Mouse (Mus musculus): ENCODE data around the gene Hipk3.

Hipk3 gene

DNA sequence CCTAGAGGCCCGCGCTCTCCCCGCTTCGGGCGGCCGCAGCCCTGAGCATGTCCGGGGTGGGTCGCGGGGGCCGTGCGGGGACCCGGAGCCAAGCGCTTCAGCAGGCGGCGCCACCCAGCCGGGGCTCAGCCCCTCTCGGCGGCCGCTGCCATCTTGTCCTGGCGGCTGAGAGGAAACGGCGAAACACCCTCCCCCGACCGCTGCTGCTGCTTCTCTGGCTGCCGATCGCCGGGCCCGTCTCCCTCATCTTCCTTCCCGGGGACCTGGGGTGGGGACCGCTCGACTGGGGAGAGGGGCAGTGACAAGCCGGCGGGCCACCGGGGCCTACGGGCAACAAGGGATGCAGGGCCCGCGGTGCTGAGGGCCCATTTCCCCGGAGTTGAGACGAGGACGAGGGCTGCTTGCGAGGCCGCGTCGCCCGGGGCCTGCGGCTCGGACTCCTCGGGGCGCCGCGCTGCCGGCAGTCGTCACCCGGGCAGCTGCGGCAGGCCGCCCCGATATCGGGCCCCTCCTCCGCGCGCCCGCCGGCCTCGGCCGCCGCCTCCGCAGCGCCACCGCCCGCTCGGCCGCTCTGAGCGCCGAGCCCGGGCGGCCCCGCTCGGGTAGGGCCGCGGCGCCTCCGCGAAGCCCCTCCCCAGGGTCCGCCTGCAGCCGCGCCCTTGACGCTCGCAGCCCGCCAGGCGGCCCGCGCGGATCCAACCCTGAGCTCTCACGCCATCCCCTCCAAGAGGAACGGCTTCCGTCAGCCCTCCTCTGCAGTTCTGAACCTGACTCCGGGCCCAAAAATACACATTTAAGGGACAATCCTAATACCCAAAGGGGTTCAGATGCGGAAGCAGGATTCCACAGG, at the start of gene Hipk3:
TSS of gene Hipk3 (minus strand) at position 496 of the 850 bp plus-strand sequence.
- peak; percentile 80 for DNase-seq

GRCm38 (mm10) chr2:104540286-104540685, 46.0 kb upstream of the Hipk3 start:
- no peak for DNase-seq

DNA sequence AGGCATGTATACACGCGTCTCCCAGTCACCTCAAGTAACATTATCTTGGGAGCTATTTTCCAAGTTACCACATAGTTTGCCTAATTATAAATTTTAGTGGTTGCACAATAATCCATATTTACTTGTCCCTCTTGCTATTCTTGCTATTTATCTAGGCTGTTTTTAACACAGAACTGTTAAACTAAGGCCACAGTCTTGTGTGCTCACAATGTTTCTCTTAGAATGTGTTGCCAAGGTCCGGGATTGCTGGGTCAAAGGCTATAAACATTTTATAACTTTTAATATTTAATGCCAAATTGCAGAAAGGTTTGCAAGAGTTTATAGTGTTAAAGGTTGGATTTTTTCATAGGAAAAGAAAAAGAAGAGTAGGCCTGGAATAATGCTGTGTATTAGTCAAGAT, 40.5 kb upstream of the Hipk3 start:
- no peak for DNase-seq

DNA sequence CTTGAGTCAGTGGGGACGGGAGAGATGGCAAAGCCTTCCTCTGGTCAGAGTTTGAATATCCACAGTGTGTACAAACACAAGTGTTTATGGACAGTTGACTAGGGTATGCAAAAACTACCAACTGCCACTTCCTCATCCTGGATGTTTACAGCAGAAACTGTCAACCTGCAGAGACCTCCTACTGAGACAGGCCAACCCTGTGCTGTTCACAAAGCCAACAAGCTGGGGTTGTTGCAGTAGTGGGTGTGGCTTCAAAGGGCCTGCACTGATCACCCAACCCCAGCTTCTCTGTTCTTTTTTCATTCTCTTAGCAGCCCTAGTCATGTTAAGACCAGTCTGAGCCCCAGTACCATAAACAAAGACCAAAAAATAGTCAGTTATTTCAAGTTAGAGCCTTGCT, 38.3 kb upstream of the Hipk3 start:
- no peak for DNase-seq

GRCm38 (mm10) chr2:104526559-104526958, 32.3 kb upstream of the Hipk3 start:
- no peak for DNase-seq

- no peak for DNase-seq
These were observed 31.3 kb upstream of the Hipk3 start for GRCm38 (mm10) chr2:104525506-104525905.

GRCm38 (mm10) chr2:104511622-104512021, 17.4 kb upstream of the Hipk3 start:
- DNase-seq = no peak

DNA sequence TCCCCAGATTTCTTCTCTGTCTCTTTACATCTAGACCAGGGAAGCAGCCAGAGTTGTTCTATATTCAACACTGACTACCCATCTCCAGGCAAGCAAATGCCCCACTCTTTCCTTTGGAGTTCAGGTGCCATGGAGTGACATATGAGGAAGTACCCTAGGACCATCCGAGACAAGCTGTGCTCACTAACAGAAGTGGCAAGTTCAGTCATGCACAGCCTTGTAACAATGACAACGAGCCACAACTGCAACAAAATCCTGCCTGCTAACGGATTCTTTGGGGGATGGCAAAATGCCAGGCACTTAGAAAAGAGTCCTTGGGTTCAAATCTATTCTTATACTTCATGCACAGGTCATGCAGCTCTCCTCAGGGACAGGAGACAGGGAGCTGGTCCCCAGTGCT, 8.1 kb upstream of the Hipk3 start:
- no peak for DNase-seq

GRCm38 (mm10) chr2:104501091-104501490, 6.8 kb upstream of the Hipk3 start:
- DNase-seq = no peak

- no peak for DNase-seq
These were observed 3.5 kb upstream of the Hipk3 start for GRCm38 (mm10) chr2:104497771-104498170.

DNA sequence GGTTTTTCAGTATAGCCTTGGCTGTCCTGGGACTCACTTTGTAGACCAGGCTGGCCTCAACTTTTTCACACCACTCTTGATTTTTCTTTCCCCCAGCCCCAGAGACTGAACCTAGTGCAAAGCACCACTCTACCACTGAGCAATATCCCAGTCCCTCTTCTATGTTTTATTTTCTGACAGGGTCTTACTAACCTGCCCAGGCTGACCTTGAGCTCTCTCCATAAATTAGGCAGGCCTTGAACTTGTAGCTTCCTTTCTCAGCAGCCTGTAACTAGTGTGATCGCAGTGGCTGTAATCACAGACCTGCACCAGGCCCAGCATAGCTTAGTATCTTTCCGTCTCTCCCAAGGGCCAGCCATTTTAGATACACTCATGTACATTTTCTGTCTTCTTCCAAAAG, 3.0 kb upstream of the Hipk3 start:
- no peak for DNase-seq

- no peak for DNase-seq
These were observed 2.0 kb upstream of the Hipk3 start for GRCm38 (mm10) chr2:104496206-104496605.

GRCm38 (mm10) chr2:104494801-104495185, 547 bp upstream of the Hipk3 start:
- no peak for DNase-seq

DNA sequence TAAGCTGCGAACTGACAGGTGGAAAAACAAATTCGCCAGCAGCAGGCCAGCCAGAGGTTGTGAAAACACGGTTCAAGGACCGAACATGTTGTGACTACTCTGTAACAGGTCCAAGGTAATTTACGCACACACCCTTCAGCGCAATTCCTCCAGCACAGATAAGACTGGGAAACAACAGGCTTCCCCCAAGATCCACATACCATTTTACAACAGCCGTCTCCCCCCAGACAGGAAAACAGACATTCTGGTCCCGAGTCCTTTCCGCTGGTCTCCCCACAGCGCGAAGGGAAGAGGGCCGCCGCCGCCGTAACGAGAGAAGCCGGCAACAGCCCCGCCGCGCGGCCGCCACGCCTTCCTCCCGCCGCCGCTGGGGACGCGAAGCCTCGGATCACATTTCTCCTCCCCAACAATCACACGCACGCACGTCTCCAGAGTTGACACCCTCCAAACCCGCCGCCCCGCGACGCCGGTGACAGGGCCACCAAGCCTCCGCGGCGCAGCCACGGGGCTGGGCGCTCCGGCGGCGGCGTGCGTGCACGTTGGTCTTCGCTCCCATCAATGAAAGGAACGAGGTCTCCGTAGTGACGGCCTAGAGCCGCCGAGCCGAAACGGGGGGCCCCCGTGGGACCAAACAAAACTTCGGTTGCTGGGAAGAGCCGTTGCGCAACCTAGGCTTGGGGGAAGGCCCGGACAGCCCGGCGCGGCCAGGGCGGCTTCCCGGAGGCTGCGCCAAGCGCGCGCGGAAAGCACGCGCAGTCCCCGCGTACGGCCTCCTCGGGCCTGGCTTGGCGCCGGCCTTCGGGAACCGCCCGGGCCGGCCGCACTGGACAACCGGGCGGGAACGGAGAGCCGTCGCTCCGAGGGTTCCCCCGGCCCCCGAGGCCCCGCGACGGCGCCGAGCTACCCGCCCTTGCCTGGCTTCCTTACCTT, 960 bp downstream of the Hipk3 start:
- DNase-seq = peak; percentile 77

DNA sequence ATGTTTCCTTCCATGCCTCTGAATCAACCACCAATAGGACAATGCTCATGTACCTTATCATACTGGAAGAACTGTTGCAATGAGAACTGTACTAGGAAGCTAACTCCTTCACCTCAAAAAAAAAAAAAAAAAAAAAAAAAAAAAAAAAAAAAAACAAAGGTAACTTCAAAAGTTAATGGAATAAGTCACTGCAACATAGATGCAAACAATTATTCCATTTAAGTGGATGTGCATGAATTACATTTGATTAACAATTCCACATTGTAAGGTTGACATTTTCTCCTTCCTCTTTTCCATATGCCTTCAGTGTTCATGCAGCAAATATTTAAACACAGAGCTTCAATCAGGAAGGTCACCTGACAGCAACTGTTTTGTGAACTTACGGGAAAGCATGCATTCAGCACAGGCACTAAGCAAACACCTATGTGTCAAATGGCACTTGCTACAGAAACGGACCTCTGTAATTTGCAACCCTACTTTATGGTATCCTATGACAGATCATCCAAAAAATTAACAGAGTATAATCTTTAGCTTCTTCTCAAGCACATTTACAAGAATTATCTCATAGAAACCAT, 2.9 kb downstream of the Hipk3 start:
- DNase-seq = no peak

DNA sequence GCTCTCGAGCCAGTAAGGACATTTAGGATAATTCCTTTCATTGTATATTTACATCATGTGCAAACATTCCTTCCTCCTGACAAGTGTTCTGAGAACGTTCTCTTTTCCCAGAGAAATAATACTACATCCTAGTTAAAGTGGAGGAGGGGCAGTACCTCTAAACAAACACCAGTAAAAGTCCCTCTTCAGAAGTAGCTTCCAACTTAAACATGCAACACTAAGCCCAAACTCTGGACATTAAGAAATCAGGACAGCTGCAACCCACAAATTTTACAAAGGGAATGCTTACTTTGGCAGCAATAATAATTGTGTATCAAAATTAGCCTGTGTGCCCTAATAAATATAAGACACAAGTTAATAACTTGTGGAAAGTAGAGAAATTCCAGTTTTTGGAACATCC, 3.5 kb downstream of the Hipk3 start:
- DNase-seq = no peak

DNA sequence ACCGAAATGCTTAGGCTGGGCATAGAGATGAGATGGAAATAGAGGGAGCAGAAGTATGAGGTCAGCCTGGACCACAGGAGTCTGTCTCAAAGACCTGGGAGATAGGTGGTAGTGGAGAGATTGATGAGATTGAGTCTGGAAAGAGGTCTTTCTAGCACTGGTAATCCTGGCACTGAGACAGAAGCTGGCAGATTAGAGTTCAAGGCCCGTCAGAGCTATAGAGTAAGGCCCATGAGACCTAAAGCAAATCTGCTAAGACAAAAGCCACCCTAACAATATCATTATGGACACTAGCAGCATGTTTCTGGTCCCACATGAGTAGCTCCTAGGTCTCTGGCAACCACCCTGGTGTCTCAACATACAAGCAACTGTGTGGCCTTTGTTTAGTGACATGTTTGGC, 4.4 kb downstream of the Hipk3 start:
- no peak for DNase-seq

GRCm38 (mm10) chr2:104484438-104484837, 9.8 kb downstream of the Hipk3 start:
- DNase-seq = no peak

GRCm38 (mm10) chr2:104482156-104482555, 12.1 kb downstream of the Hipk3 start:
- peak; percentile 62 for DNase-seq

DNA sequence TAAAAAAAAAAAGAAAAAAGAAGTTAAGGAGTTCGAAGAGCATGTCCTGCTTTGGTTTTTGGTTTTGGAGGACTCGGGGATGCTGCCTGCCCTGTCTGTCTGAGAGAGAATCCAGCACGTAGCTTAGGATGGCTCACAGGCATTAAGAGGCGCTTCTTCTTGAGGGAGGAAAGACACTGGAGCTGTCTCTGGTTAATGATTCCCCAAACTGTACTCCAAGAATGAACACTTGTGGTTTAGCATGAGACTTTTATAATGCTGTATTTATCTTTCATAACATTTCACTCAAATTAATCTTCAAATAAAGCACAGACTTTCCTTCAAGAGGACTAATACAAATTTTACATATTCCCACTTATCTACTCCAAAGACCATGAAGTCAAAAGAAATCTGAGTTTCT, 15.2 kb downstream of the Hipk3 start:
- no peak for DNase-seq

DNA sequence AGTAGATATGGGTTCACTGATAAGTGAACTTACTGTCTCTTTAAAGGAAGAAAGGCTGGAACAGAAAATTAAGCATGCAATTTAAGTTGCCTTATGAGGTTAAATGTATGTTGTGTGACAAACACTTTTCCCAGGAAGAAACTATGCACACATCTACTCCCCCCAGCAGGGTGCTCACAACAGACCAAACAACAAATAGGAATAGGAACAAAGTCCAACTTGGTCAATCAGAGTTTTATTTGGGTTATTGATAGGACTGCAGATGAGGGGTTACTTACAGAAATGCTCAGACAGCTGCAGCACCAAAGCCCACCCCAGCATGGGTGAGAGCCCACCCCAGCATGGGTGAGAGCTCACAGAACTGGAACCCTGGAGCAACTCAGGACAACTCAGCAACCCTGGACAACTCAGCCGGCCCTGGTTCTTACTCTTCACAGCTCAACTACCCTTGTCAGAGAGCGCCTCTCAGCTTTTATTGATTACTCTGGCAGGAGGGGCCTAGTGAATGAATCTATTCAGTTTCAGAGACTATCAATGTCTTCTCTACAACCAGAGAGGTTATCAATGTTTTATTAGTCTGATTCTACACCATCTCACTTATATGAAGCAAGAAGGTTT, 16.7 kb downstream of the Hipk3 start:
- DNase-seq = no peak

DNA sequence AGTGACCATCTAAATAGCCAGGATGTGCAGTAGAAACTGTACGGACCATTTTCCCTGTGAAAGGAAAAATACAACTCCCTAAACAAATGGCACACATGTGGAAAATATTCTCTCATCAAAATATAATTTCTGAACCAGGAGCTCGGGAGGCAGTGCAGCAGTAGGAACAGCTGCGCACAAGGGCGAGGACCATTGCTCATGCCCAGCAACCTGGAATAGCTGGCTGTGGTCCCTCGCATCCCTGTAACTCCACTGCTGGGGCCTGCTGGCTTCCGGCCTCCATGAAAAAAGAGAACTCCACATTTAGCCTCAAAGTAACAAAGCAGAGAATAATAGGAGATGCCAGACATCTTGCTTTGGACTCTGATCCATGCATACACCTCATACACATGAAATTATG, 22.2 kb downstream of the Hipk3 start:
- no peak for DNase-seq

DNA sequence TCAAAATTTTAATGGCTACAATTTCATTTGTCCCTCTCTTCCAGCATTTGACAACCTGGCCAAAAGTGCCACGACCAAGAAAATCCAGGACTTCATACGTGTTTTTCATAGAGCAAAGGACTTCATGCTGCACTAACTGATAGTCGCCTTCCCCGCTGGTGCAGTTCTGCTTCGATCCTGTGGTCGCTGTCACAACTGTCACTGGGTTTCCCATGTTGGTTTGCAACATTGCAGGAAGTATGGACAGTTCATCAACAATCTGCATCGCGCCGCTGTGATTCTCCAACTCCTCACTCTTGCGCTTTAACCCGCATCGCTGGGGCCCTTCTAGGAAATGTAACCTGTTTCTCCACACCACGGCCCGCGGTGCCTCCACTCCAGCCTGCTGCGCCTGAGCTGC, 23.1 kb downstream of the Hipk3 start:
- DNase-seq = no peak
